Mouse (Mus musculus) kidney, postnatal 0 days (tissue): ENCODE measurements at regions not wholly inside any gene's neighbourhood (a gene's known extent, or its start where the extent isn't known, plus 50 kb on each side); places are given as distances from the start of the nearest gene placed in this dataset.
"Not testable (repeated sequence)": the region's sequence is repeated elsewhere in the genome, so short reads cannot be mapped to it uniquely, and the experiment has no call there.

Source experiments
- ATAC-seq: fragments of 200-750 bp; cut with Nextera tagmentation; replicated peaks from 2 replicates; pipeline ENCODE4 v1.8.0; 2017; ENCODE audit warnings: low read depth, moderate number of reproducible peaks, moderate TSS enrichment, moderate library complexity; ENCODE audit not compliant: low FRiP score
- DNase-seq: peaks from one replicate; pipeline ENCODE4 v3.0.0-alpha.2; 2016; ENCODE audit warnings: low spot score
- H3K27ac ChIP-seq: fragments of 300-500 bp; sonication (generic); 2 replicates; pipeline ENCODE4 v1.5.1; 2014; ENCODE audit warnings: mild to moderate bottlenecking
- H3K27me3 ChIP-seq: fragments of 300-500 bp; sonication (generic); 2 replicates; pipeline ENCODE4 v1.6.1; 2014; ENCODE audit warnings: low read length, mixed read lengths; ENCODE audit not compliant: insufficient read depth
- H3K36me3 ChIP-seq: fragments of 300-500 bp; sonication (generic); 2 replicates; pipeline ENCODE4 v1.6.1; 2014; ENCODE audit warnings: low read length, mixed read lengths; ENCODE audit not compliant: insufficient read depth
- H3K4me1 ChIP-seq: fragments of 300-500 bp; sonication (generic); replicated peaks from 2 replicates; pipeline ENCODE4 v1.6.1; 2014; ENCODE audit warnings: antibody characterized with exemption, low read length, mixed read lengths; ENCODE audit not compliant: insufficient read depth
- H3K4me2 ChIP-seq: fragments of 300-500 bp; sonication (generic); 2 replicates; pipeline ENCODE4 v1.6.1; 2014; ENCODE audit warnings: mild to moderate bottlenecking, low read length, moderate library complexity, mixed read lengths
- H3K4me3 ChIP-seq: fragments of 300-500 bp; sonication (generic); replicated peaks from 2 replicates; pipeline ENCODE4 v1.5.1; 2014; ENCODE audit warnings: low read depth, low read length
- H3K9ac ChIP-seq: fragments of 300-500 bp; sonication (generic); 2 replicates; pipeline ENCODE4 v1.6.1; 2014; ENCODE audit warnings: low read depth, low read length
- H3K9me3 ChIP-seq: fragments of 300-500 bp; sonication (generic); replicated peaks from 2 replicates; pipeline ENCODE4 v1.6.1; 2016; ENCODE audit warnings: low read length, inconsistent platforms, mixed read lengths
- CTCF ChIP-seq: IDR thresholded peaks from 2 replicates; pipeline ENCODE4 v1.5.1; 2016; ENCODE audit warnings: antibody characterized with exemption, low read depth, mild to moderate bottlenecking, moderate library complexity
- WGBS: fragments of 180-500 bp; shearing (Covaris S2); extraction: QIAGEN DNeasy Blood & Tissue Kit; methylation state at CpG from one replicate; pipeline ENCODE4 v1.1.7; 2014; 5-methylcytosine and 5-hydroxymethylcytosine counted together

DNA sequence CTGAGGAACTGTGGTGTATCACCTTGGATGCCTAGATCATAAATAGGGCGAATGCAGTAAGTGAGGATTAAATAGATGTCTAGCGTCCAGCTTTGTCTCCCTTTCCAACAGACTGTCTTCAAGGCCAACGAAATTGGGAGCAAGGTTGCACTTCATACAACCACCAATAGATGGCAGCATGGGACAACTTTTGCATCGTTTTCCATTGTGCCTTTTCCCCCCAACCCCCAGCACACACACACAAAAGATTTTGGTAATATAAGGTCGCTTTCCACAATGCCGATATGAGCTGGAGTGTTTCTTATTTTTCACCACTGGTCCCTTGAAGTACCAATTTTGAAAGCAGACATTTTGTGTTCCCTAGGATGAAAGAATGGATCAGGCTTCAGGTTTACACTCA is 304.7 kb downstream of the BC048507 start:
- DNase-seq: peak; percentile 6
- H3K27me3 ChIP-seq, H3K4me3 ChIP-seq, H3K4me1 ChIP-seq, ATAC-seq, H3K27ac ChIP-seq, H3K36me3 ChIP-seq, H3K9me3 ChIP-seq, H3K9ac ChIP-seq, H3K4me2 ChIP-seq: not testable (repeated sequence)
- WGBS: 42% methylated on average over 6 of the region's 6 CpGs
- TF ChIP-seq CTCF: peak; percentile 54

- H3K36me3 ChIP-seq, H3K9me3 ChIP-seq, H3K4me1 ChIP-seq, DNase-seq, ATAC-seq, H3K27me3 ChIP-seq, H3K4me2 ChIP-seq, H3K27ac ChIP-seq, H3K9ac ChIP-seq, H3K4me3 ChIP-seq: not testable (repeated sequence)
- WGBS: 79% methylated on average over 10 of the region's 10 CpGs
Measured at GRCm38 (mm10) chr13:68173456-68173855, 310.3 kb downstream of the BC048507 start.
